Mouse (Mus musculus) urinary bladder, postnatal 10 days (tissue): ENCODE results near the gene Bcam.

ENCODE experiments used
- DNase-seq: peaks from one replicate; pipeline ENCODE4 v3.0.0; 2022; ENCODE audit warnings: low spot score

Gene Bcam

GRCm38 (mm10) chr7:19753587-19753986 lies 17.2 kb downstream of the Bcam start:
- no peak for DNase-seq

GRCm38 (mm10) chr7:19752652-19753051 lies 18.2 kb downstream of the Bcam start:
- no peak for DNase-seq

- DNase-seq = no peak
Measured at GRCm38 (mm10) chr7:19751070-19751383, 19.8 kb downstream of the Bcam start.

GRCm38 (mm10) chr7:19750217-19751069 lies 20.4 kb downstream of the Bcam start, which contains the start of gene Nectin2:
Gene Nectin2 (minus strand): TSS chr7:19750483.
- peak; percentile 77 for DNase-seq

GRCm38 (mm10) chr7:19749389-19750216 lies 21.2 kb downstream of the Bcam start:
- DNase-seq = peak; percentile 92

GRCm38 (mm10) chr7:19748219-19749195 lies 22.3 kb downstream of the Bcam start:
- no peak for DNase-seq

- DNase-seq = no peak
Measured at GRCm38 (mm10) chr7:19747420-19748218, 23.2 kb downstream of the Bcam start.

- no peak for DNase-seq
Measured at GRCm38 (mm10) chr7:19746426-19747201, 24.2 kb downstream of the Bcam start.

- no peak for DNase-seq
Measured at GRCm38 (mm10) chr7:19745971-19746370, 24.8 kb downstream of the Bcam start.

- DNase-seq = no peak
Measured at GRCm38 (mm10) chr7:19744590-19745385, 26.0 kb downstream of the Bcam start.

GRCm38 (mm10) chr7:19743791-19744190 lies 27.0 kb downstream of the Bcam start:
- DNase-seq = no peak

GRCm38 (mm10) chr7:19742468-19742867 lies 28.3 kb downstream of the Bcam start:
- DNase-seq = no peak

GRCm38 (mm10) chr7:19741329-19742031 lies 29.3 kb downstream of the Bcam start:
- DNase-seq = no peak

- no peak for DNase-seq
Measured at GRCm38 (mm10) chr7:19740269-19740668, 30.5 kb downstream of the Bcam start.

- no peak for DNase-seq
Measured at GRCm38 (mm10) chr7:19738771-19739170, 32.0 kb downstream of the Bcam start.

GRCm38 (mm10) chr7:19736389-19737057 lies 34.3 kb downstream of the Bcam start:
- no peak for DNase-seq

GRCm38 (mm10) chr7:19734178-19734666 lies 36.6 kb downstream of the Bcam start:
- DNase-seq = no peak

GRCm38 (mm10) chr7:19726541-19726940 lies 44.3 kb downstream of the Bcam start:
- DNase-seq = no peak
